Mouse (Mus musculus) right cerebral cortex, adult 2 months (tissue): Measurements from ENCODE around the gene Olfr1157.

Experiments used
- DNase-seq, 2 experiments: peaks; one replicate each; pipeline ENCODE4 v3.0.0; 2021 to 2022; ENCODE audit warnings: low spot score in 2 of 2

The Olfr1157 gene

GRCm38 (mm10) chr2:87968199-87968598 lies at the start of gene Olfr1157:
TSS of gene Olfr1157 (minus strand) at chr2:87968299.
- no peak for DNase-seq

GRCm38 (mm10) chr2:88007515-88008318 lies 39.6 kb upstream of the Olfr1157 start, which contains the start of gene Olfr1160:
TSS of gene Olfr1160 (minus strand) at chr2:88008268.
- DNase-seq, result no peak

DNA sequence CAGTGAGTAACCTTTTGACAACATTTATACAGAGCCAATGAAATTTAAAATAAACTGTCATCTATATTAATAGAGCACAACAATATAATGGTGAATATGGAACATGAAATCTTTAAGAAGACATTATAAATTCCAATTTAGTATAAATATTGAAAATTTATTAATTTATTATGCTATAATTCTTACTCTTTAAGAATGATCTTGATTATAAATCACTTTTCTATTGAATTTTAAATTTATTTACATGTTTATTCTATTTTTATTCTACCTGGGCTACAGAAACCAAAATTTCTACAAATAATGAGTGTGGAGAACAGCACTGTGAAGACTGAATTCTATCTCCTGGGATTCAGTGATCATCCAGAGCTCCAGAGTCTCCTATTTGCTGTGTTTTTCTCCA lies 21.7 kb upstream of the Olfr1157 start, which contains the start of gene Olfr1158:
Olfr1158 (plus strand) TSS at position 301 of the 400 bp plus-strand sequence.
- no peak for DNase-seq

- no peak for DNase-seq
Measured at GRCm38 (mm10) chr2:87974563-87974962, 6.5 kb upstream of the Olfr1157 start, which contains the start of gene Olfr74. TSS of gene Olfr74 (minus strand) at chr2:87974663.

DNA sequence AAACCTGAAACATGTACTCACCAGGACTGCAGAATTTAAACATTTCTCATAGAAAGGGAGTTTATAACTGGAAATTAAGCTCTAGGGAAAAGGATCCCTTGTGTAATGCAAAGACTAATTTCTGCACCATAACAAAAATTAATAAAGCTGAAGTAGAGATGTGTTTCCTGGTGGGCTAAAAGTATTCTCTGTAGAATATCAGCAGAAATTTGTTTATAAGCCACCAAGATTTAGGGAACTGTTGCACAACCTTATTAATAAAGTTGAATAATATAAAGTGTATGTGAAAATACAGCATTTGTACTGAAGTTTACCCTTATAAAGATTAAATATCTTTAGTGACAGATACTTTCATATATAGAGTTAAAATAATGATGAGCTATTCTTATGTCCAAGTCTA lies 15.1 kb downstream of the Olfr1157 start, which contains the start of gene Olfr1156:
Olfr1156 (minus strand) TSS at position 101 of the 400 bp plus-strand sequence.
- DNase-seq, result no peak

DNA sequence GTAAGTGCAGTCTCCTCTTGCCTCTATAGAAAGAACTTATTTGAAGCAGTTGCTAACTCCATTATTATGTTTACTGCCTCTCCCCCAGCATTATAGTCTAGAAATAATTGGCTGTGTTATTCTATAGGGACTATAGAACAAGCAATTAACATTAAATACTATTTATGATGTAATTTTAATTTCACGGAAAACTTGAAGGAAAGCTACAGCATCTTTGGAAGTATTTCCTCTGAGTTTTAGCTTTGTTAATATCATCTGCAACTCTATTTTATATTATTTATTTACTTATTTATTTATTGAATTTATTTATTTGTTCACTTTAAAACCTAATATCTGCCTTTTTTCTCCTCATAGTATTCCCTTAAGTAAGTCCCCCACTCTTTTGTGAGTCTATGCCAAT lies 23.1 kb downstream of the Olfr1157 start, which contains the start of gene Olfr1155:
Olfr1155 (minus strand) TSS at position 101 of the 400 bp plus-strand sequence.
- no peak for DNase-seq
